In the genomic region with DNA sequence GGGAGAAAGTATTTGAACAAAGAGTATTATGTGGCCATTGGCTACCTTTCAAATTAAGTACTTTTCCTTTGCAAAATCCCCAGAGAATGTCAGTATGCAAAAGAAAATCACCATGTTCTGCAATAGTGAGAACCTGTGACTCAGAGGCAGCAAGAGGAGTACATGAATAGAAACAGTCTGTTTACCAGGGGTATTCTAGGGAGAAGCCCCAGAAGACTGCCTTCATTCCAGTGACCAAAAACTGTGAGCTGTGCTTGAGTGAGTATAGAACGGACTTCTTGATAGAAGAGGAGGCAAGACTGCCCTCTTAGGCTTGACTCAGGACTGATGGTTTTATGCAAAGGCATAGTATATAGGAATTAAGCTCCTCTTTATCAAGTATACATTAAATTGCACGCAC, we compare ENCODE assay signal across 20 mouse cellular contexts. TPM values are rescaled to one million over a fixed set of nuclear protein-coding genes. Genes with fewer than 3 reads are reported as not detected.
DNase-seq lines count a peak whose midpoint lies in the region; TF ChIP-seq lines count a peak whose summit lies in the region.
"Had no signal": no experiment of that assay in that cellular context is flagged by ENCODE, and none has a peak within 500 bp of the region (broad histone marks: within the 10 kb centered on the region; RNA-seq: fewer than 3 reads in every experiment).

No protein-coding gene starts in this region.

- no peak overlapping the region for H3K4me3 ChIP-seq in left cerebral cortex, adult 2 months
- H3K4me3 ChIP-seq: embryonic facial prominence, embryonic 10.5 days; embryonic facial prominence, embryonic 12.5 days; forebrain, embryonic 13.5 days; forebrain, embryonic 15.5 days had no signal

- TF ChIP-seq CTCF in left cerebral cortex, adult 2 months (IDR thresholded peaks at IDR 0.05): no peak

- intact Hi-C loops in left cerebral cortex, adult 2 months (cut with DNase I): no loop called here
- intact Hi-C loops in gastrocnemius, postnatal 14 days (cut with DNase I; ENCODE audit: low total_unique reads): no loop called here

- no peak for DNase-seq in left cerebral cortex, adult 2 months (ENCODE audit: extremely low spot score in 1 of 2, low spot score in 2 of 2)
- no peak for DNase-seq in left cerebral cortex, adult 11 months (ENCODE audit: low spot score)
- DNase-seq in right cerebral cortex, adult 2 months (ENCODE audit: low spot score in 2 of 2): peak; percentile 24
- DNase-seq in right cerebral cortex, postnatal 10 days (ENCODE audit: low spot score in 2 of 2): no peak
- DNase-seq in brain, adult 2 months (ENCODE audit: low read depth, low spot score): peak; percentile 66
- DNase-seq in cerebellum, adult 9-11 months: no peak
- no peak for DNase-seq in gastrocnemius, postnatal 14 days
- DNase-seq: adrenal gland, adult 8-10 months; adrenal gland, postnatal 14 days; adrenal gland, postnatal 36 days; cerebellum, adult 11 months; cerebellum, adult 18-20 months; cerebellum, adult 8-10 months; cerebellum, postnatal 10 days; cerebellum, postnatal 25 days; forebrain, postnatal 0 days had no signal

- peak overlapping the region; percentile 3; the same call in 1 of the 2 replicates for H3K27ac ChIP-seq in left cerebral cortex, adult 2 months
- H3K27ac ChIP-seq: embryonic facial prominence, embryonic 10.5 days; embryonic facial prominence, embryonic 12.5 days; forebrain, embryonic 13.5 days; forebrain, embryonic 15.5 days had no signal

RNA-seq across cellular contexts. Expression of a gene that starts 22.2 kb away (rescaled TPM):
- 10 to 100 TPM; 13.4 to 13.9 TPM for total RNA-seq in left cerebral cortex, adult 2 months (2021)
- under 1 TPM; 0.18 to 0.22 TPM for total RNA-seq in gastrocnemius, postnatal 14 days (2021)
- total RNA-seq: adrenal gland, adult 8-10 months had no signal

Comparison
In these comparisons a context has a peak if more than half of its experiments do, and no peak if none do; other contexts are left out.
1. DNase-seq: peak in right cerebral cortex, adult 2 months (2 of 2) and brain, adult 2 months (single experiment); none in left cerebral cortex, adult 2 months (0 of 2), left cerebral cortex, adult 11 months (single experiment), right cerebral cortex, postnatal 10 days (0 of 2), cerebellum, adult 9-11 months (single experiment) and gastrocnemius, postnatal 14 days (single experiment).
2. RNA of a gene that starts 22.2 kb away (total RNA-seq): 13.4 to 13.9 TPM in left cerebral cortex, adult 2 months; 0.18 to 0.22 TPM in gastrocnemius, postnatal 14 days; every median in the first group is over 10 times any median in the second.